Mouse (Mus musculus) cerebellum, adult 11-12 months (tissue): Measurements from ENCODE around the gene Tango6.
A peak's percentile ranks its signal among the peaks of the same experiment; 100 is the strongest.

Source experiments
- DNase-seq: peaks from one replicate; pipeline ENCODE4 v3.0.0; 2022

Gene Tango6

GRCm38 (mm10) chr8:106764529-106764928, 81.7 kb downstream of the Tango6 start:
- DNase-seq, result no peak

GRCm38 (mm10) chr8:106765570-106765969, 82.7 kb downstream of the Tango6 start:
- DNase-seq, result no peak

- no peak for DNase-seq
Observed at GRCm38 (mm10) chr8:106766736-106767135, 83.9 kb downstream of the Tango6 start.

- DNase-seq, result no peak
Observed at GRCm38 (mm10) chr8:106769147-106769805, 86.4 kb downstream of the Tango6 start.

- no peak for DNase-seq
Observed at GRCm38 (mm10) chr8:106770596-106771179, 87.8 kb downstream of the Tango6 start.

- DNase-seq, result no peak
Observed at GRCm38 (mm10) chr8:106772094-106772493, 89.2 kb downstream of the Tango6 start.

- no peak for DNase-seq
Observed at GRCm38 (mm10) chr8:106772501-106772900, 89.6 kb downstream of the Tango6 start.

GRCm38 (mm10) chr8:106774567-106775320, 91.9 kb downstream of the Tango6 start:
- DNase-seq, result no peak

GRCm38 (mm10) chr8:106789623-106790022, 106.8 kb downstream of the Tango6 start:
- no peak for DNase-seq

- no peak for DNase-seq
Observed at GRCm38 (mm10) chr8:106794820-106795219, 112.0 kb downstream of the Tango6 start.

- DNase-seq, result no peak
Observed at GRCm38 (mm10) chr8:106799821-106800220, 117.0 kb downstream of the Tango6 start.

GRCm38 (mm10) chr8:106801261-106801660, 118.4 kb downstream of the Tango6 start:
- DNase-seq, result no peak

- peak; percentile 22 for DNase-seq
Observed at GRCm38 (mm10) chr8:106802384-106803137, 119.7 kb downstream of the Tango6 start.

- DNase-seq, result no peak
Observed at GRCm38 (mm10) chr8:106805859-106806258, 123.0 kb downstream of the Tango6 start.

GRCm38 (mm10) chr8:106807461-106807860, 124.6 kb downstream of the Tango6 start:
- DNase-seq, result no peak

- no peak for DNase-seq
Observed at GRCm38 (mm10) chr8:106809726-106810125, 126.9 kb downstream of the Tango6 start.

GRCm38 (mm10) chr8:106810406-106810805, 127.5 kb downstream of the Tango6 start:
- no peak for DNase-seq

GRCm38 (mm10) chr8:106812560-106812959, 129.7 kb downstream of the Tango6 start:
- DNase-seq, result no peak

- DNase-seq, result no peak
Observed at GRCm38 (mm10) chr8:106816431-106817170, 133.7 kb downstream of the Tango6 start.

GRCm38 (mm10) chr8:106817171-106817545, 134.3 kb downstream of the Tango6 start:
- DNase-seq, result no peak

- DNase-seq, result no peak
Observed at GRCm38 (mm10) chr8:106818626-106819515, 136.0 kb downstream of the Tango6 start.

GRCm38 (mm10) chr8:106819581-106819980, 136.7 kb downstream of the Tango6 start:
- no peak for DNase-seq
